Mouse (Mus musculus) kidney, adult 2 months (tissue): ENCODE measurements around the gene Srpk2.
"Not testable (repeated sequence)": the region's sequence is repeated elsewhere in the genome, so short reads cannot be mapped to it uniquely, and the experiment has no call there.

ENCODE experiments used
- CTCF ChIP-seq: fragments of 200-500 bp; conservative IDR thresholded peaks from 2 replicates; pipeline ENCODE4 v1.5.1; 2011; ENCODE audit warnings: low read depth, mild to moderate bottlenecking, control low read depth, low read length, moderate library complexity, mixed read lengths; ENCODE audit not compliant: insufficient read depth, insufficient read length
- POLR2A ChIP-seq: fragments of 200-500 bp; IDR thresholded peaks from one replicate; pipeline ENCODE4 v1.6.1; 2011; ENCODE audit warnings: low read depth, low read length, control low read depth

DNA sequence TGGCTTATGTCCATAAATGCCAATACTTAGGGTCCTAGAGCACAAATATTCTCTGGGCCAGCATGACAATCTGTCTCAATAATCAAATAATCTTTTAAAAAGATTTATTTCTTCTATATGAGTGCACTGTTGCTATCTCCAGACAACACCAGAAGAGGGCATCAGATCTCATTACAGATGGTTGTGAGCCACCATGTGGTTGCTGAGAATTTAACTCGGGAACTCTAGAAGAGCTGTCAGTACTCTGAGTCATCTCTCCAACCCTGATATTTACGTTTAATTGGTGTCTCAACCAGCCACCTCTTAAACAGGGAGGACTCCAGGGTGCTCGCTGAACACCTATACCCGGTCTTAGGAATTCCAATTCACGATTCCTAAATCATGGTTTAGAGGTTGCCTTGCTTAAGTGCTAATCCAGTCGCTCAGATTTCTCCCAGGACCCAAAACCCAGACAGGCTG, 27.3 kb upstream of the Srpk2 start:
- TF ChIP-seq CTCF, POLR2A: not testable (repeated sequence)
